Mouse (Mus musculus) thymus, postnatal 25 days (tissue): Measurements from ENCODE around the gene Rasl12.
A peak's percentile ranks its signal among the peaks of the same experiment; 100 is the strongest.

Source experiments
- DNase-seq: peaks from one replicate; pipeline ENCODE4 v3.0.0; 2022

Rasl12 gene

GRCm38 (mm10) chr9:65393606-65394005 lies 4.7 kb upstream of the Rasl12 start:
- DNase-seq, result no peak

- DNase-seq, result no peak
Measured at GRCm38 (mm10) chr9:65394360-65394759, 3.9 kb upstream of the Rasl12 start.

GRCm38 (mm10) chr9:65399934-65400333 lies 1.6 kb downstream of the Rasl12 start:
- DNase-seq, result no peak

- no peak for DNase-seq
Measured at GRCm38 (mm10) chr9:65404331-65405183, 6.3 kb downstream of the Rasl12 start.

- no peak for DNase-seq
Measured at GRCm38 (mm10) chr9:65405184-65405449, 6.8 kb downstream of the Rasl12 start.

GRCm38 (mm10) chr9:65407327-65407726 lies 9.0 kb downstream of the Rasl12 start:
- no peak for DNase-seq

GRCm38 (mm10) chr9:65407861-65408260 lies 9.6 kb downstream of the Rasl12 start:
- DNase-seq, result no peak

GRCm38 (mm10) chr9:65408871-65409295 lies 10.6 kb downstream of the Rasl12 start:
- no peak for DNase-seq

- no peak for DNase-seq
Measured at GRCm38 (mm10) chr9:65410378-65410777, 12.1 kb downstream of the Rasl12 start.

- no peak for DNase-seq
Measured at GRCm38 (mm10) chr9:65411326-65411725, 13.0 kb downstream of the Rasl12 start.

- DNase-seq, result no peak
Measured at GRCm38 (mm10) chr9:65417738-65418137, 19.4 kb downstream of the Rasl12 start.

GRCm38 (mm10) chr9:65419633-65420032 lies 21.3 kb downstream of the Rasl12 start:
- no peak for DNase-seq

GRCm38 (mm10) chr9:65422760-65423501 lies 24.6 kb downstream of the Rasl12 start, which contains the start of gene Slc51b:
TSS of gene Slc51b (minus strand) at chr9:65422955.
- DNase-seq, result no peak

GRCm38 (mm10) chr9:65424393-65424792 lies 26.1 kb downstream of the Rasl12 start:
- DNase-seq, result no peak

- DNase-seq, result no peak
Measured at GRCm38 (mm10) chr9:65427511-65427910, 29.2 kb downstream of the Rasl12 start.

- no peak for DNase-seq
Measured at GRCm38 (mm10) chr9:65428003-65428402, 29.7 kb downstream of the Rasl12 start.

GRCm38 (mm10) chr9:65430401-65430800 lies 32.1 kb downstream of the Rasl12 start:
- no peak for DNase-seq

- no peak for DNase-seq
Measured at GRCm38 (mm10) chr9:65430921-65431320, 32.6 kb downstream of the Rasl12 start.

GRCm38 (mm10) chr9:65432236-65432635 lies 33.9 kb downstream of the Rasl12 start:
- peak; percentile 83 for DNase-seq

- peak; percentile 73 for DNase-seq
Measured at GRCm38 (mm10) chr9:65434140-65434539, 35.8 kb downstream of the Rasl12 start.

- DNase-seq, result no peak
Measured at GRCm38 (mm10) chr9:65435211-65435610, 36.9 kb downstream of the Rasl12 start.

- peak; percentile 98 for DNase-seq
Measured at GRCm38 (mm10) chr9:65435671-65436301, 37.5 kb downstream of the Rasl12 start, which contains the start of gene Mtfmt. TSS of gene Mtfmt (plus strand) at chr9:65435782.

GRCm38 (mm10) chr9:65444692-65445091 lies 46.4 kb downstream of the Rasl12 start:
- DNase-seq, result no peak

- no peak for DNase-seq
Measured at GRCm38 (mm10) chr9:65447951-65448350, 49.6 kb downstream of the Rasl12 start.
